In the genomic region with DNA sequence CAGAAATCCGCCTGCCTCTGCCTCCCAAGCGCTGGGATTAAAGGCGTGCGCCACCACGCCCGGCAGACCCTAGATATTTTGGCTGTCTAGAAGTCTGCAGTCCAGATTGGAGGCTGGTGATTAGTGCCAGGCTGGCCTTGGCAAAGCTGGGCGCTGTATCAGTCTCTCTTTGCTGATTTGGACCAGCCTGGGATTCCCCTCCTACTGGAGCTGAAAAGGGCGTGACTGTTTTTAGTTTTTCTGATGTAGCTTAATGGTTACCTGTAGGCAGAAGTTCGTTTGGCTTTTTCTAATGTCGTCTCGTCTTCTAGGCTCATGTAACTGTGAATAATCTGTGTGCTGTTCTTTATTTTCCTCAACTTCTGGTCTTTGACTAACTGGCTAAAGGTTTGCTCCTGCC, we compare ENCODE assay signal across 8 mouse cellular contexts. TPM values are rescaled to one million over a fixed set of nuclear protein-coding genes. Genes with fewer than 3 reads are reported as not detected.
DNase-seq lines count a peak whose midpoint lies in the region; ATAC-seq and TF ChIP-seq lines count a peak whose summit lies in the region.

No protein-coding gene starts in this region.

- in situ Hi-C loops in ES-E14 (cut with MboI; ENCODE audit: low sequenced_read_pairs in 2 of 2, unreplicated experiment in 2 of 2) = no loop called here

- H3K36me3 ChIP-seq in heart, embryonic 12.5 days = peaks cover 16% of the 10 kb centered on the region
- peaks cover 9% of the 10 kb centered on the region; the same call in 1 of the 2 replicates for H3K36me3 ChIP-seq in ES-E14 (ENCODE audit: control insufficient read depth, insufficient read depth, low read length, poor library complexity, severe bottlenecking)
- H3K36me3 ChIP-seq in hindbrain, embryonic 10.5 days = peaks cover 33% of the 10 kb centered on the region
- 0 out of 2 replicates have a peak, but pooled peaks cover 2% of the 10 kb centered on the region for H3K36me3 ChIP-seq in midbrain, embryonic 11.5 days (ENCODE audit: control insufficient read depth, insufficient read depth, low read length)

- no peaks in the 10 kb centered on the region for H3K9me3 ChIP-seq in heart, embryonic 12.5 days (replicated peaks)
- H3K9me3 ChIP-seq in ES-E14 (ENCODE audit: control insufficient read depth, insufficient read depth, low read depth, low read length) = no peaks in the 10 kb centered on the region
- H3K9me3 ChIP-seq in hindbrain, embryonic 10.5 days = no peaks in the 10 kb centered on the region
- H3K9me3 ChIP-seq in midbrain, embryonic 11.5 days (ENCODE audit: control insufficient read depth, low read length) = no peaks in the 10 kb centered on the region

- peak overlapping the region; percentile 89 for H3K4me3 ChIP-seq in heart, embryonic 12.5 days
- H3K4me3 ChIP-seq in ES-E14 (ENCODE audit: insufficient read depth in 1 of 2, low read depth in 1 of 2, low read length in 2 of 2, poor library complexity in 1 of 2, severe bottlenecking in 1 of 2) = peak overlapping the region; percentile 87 to 90
- peak overlapping the region; percentile 67 for H3K4me3 ChIP-seq in hindbrain, embryonic 10.5 days
- peak overlapping the region; percentile 94 for H3K4me3 ChIP-seq in midbrain, embryonic 11.5 days (ENCODE audit: low read depth, low read length)

- WGBS in heart, embryonic 12.5 days = 60% methylated on average over 11 of the region's 11 CpGs
- WGBS in hindbrain, embryonic 10.5 days = 69% methylated on average over 11 of the region's 11 CpGs
- 68% methylated on average over 11 of the region's 11 CpGs for WGBS in midbrain, embryonic 11.5 days

- no peaks in the 10 kb centered on the region for H3K27me3 ChIP-seq in heart, embryonic 12.5 days (replicated peaks)
- no peaks in the 10 kb centered on the region for H3K27me3 ChIP-seq in hindbrain, embryonic 10.5 days (ENCODE audit: insufficient read depth, poor library complexity, severe bottlenecking)
- no peaks in the 10 kb centered on the region for H3K27me3 ChIP-seq in midbrain, embryonic 11.5 days (ENCODE audit: control insufficient read depth, insufficient read depth, low read length)

- H3K4me2 ChIP-seq in heart, embryonic 12.5 days = peak overlapping the region; percentile 90
- H3K4me2 ChIP-seq in midbrain, embryonic 11.5 days = peak overlapping the region; percentile 68

- intact Hi-C loops in heart, postnatal 25 days (cut with DNase I) = loop anchor here (5.0 kb wide), 1 partner anchor 248 kb away; the partner anchor contains the start of gene Smarca4

- H3K9ac ChIP-seq in heart, embryonic 12.5 days = peak overlapping the region; percentile 88
- H3K9ac ChIP-seq in ES-E14 (ENCODE audit: insufficient read depth, low read depth, low read length, poor library complexity, severe bottlenecking) = peak overlapping the region; percentile 95
- H3K9ac ChIP-seq in midbrain, embryonic 11.5 days (ENCODE audit: low read length) = peak overlapping the region; percentile 96

- no peak for DNase-seq in heart, postnatal 25 days (ENCODE audit: low spot score)
- no peak for DNase-seq in ES-E14 (ENCODE audit: low read depth, low spot score)
- DNase-seq in hindbrain, embryonic 10.5 days (ENCODE audit: low spot score) = no peak
- no peak for DNase-seq in midbrain, embryonic 11.5 days (ENCODE audit: low spot score, missing footprints)
- DNase-seq in ovary, postnatal 36 days (ENCODE audit: low spot score) = no peak
- DNase-seq in layer of hippocampus, adult 8-10 months (ENCODE audit: low spot score in 2 of 2) = no peak
- DNase-seq in urinary bladder, adult 18-20 months (ENCODE audit: low spot score in 2 of 2) = no peak

- no peak for ATAC-seq in heart, embryonic 12.5 days (ENCODE audit: insufficient number of reproducible peaks, low FRiP score)
- no peak for ATAC-seq in midbrain, embryonic 11.5 days (ENCODE audit: low FRiP score)

- peaks cover 26% of the 10 kb centered on the region for H3K4me1 ChIP-seq in heart, embryonic 12.5 days (replicated peaks)
- peaks cover 3 to 10% of the 10 kb centered on the region in 2 experiments; a peak in 3 of 4 replicates for H3K4me1 ChIP-seq in ES-E14 (ENCODE audit: control insufficient read depth in 2 of 2, insufficient read depth in 2 of 2, low read length in 2 of 2, poor library complexity in 1 of 2)
- H3K4me1 ChIP-seq in hindbrain, embryonic 10.5 days (replicated peaks) = peaks cover 20% of the 10 kb centered on the region
- peaks cover 8% of the 10 kb centered on the region for H3K4me1 ChIP-seq in midbrain, embryonic 11.5 days (ENCODE audit: control insufficient read depth, insufficient read depth, low read length)

- no peak overlapping the region for H3K27ac ChIP-seq in heart, embryonic 12.5 days (ENCODE audit: poor library complexity, severe bottlenecking)
- no peak overlapping the region for H3K27ac ChIP-seq in ES-E14 (ENCODE audit: insufficient read depth, low read depth, low read length, poor library complexity, severe bottlenecking)
- H3K27ac ChIP-seq in hindbrain, embryonic 10.5 days = peak overlapping the region; percentile 95
- no peak overlapping the region for H3K27ac ChIP-seq in midbrain, embryonic 11.5 days (ENCODE audit: low read depth, low read length)

TF ChIP-seq in ES-E14, 5 proteins besides CTCF, POLR2A, EP300 and RAD21:
- TF ChIP-seq ZNF384 (IDR thresholded peaks at IDR 0.05; ENCODE audit: low read depth, low read length) (no peak), ZC3H11A (IDR thresholded peaks at IDR 0.05; ENCODE audit: borderline replicate concordance, low read depth, low read length) (no peak), CHD2 (IDR thresholded peaks at IDR 0.05; ENCODE audit: low read depth, low read length) (no peak), HCFC1 (IDR thresholded peaks at IDR 0.05; ENCODE audit: borderline replicate concordance, insufficient read depth, low read length) (no peak), MAFK (IDR thresholded peaks at IDR 0.05; ENCODE audit: insufficient read depth, low read depth, low read length) (no peak)

RNA-seq across cellular contexts. Expression of gene Ilf3, which starts 1.4 kb away (rescaled TPM):
- 139 and 142 TPM in 2 replicates for polyA plus RNA-seq in heart, embryonic 12.5 days (2016; fragmentation: Nextera tagmentation; extraction: Ambion mirVana)
- total RNA-seq in heart, postnatal 25 days (2021) = 10 to 100 TPM; 25.9 to 29.6 TPM
- 159 and 200 TPM in 2 replicates for total RNA-seq in ES-E14 (2012; rRNA removed)
- 270 and 300 TPM in 2 replicates for polyA plus RNA-seq in hindbrain, embryonic 10.5 days (2016; fragmentation: Nextera tagmentation; extraction: Ambion mirVana)
- polyA plus RNA-seq in midbrain, embryonic 11.5 days (2014; fragmentation: Nextera tagmentation; extraction: Ambion mirVana) = 263 and 266 TPM in 2 replicates
- total RNA-seq in layer of hippocampus, adult 8-10 months (2022) = 100 to 1,000 TPM in 3 of 4 experiments, 10 to 100 TPM in 1; 95.4 to 113 (median 103) TPM

RNA-seq across cellular contexts. Expression of gene Qtrt1, which starts 42.6 kb away (rescaled TPM):
- polyA plus RNA-seq in heart, embryonic 12.5 days (2016; fragmentation: Nextera tagmentation; extraction: Ambion mirVana) = 23.0 and 25.4 TPM in 2 replicates
- total RNA-seq in heart, postnatal 25 days (2021) = 10 to 100 TPM in 1 of 2 experiments, 1 to 10 TPM in 1; 7.1 to 10.0 TPM
- 62.7 and 100 TPM in 2 replicates for total RNA-seq in ES-E14 (2012; rRNA removed)
- polyA plus RNA-seq in hindbrain, embryonic 10.5 days (2016; fragmentation: Nextera tagmentation; extraction: Ambion mirVana) = 63.3 and 68.7 TPM in 2 replicates
- 46.2 and 46.8 TPM in 2 replicates for polyA plus RNA-seq in midbrain, embryonic 11.5 days (2014; fragmentation: Nextera tagmentation; extraction: Ambion mirVana)
- 10 to 100 TPM; 28.5 to 41.7 (median 36.6) TPM for total RNA-seq in layer of hippocampus, adult 8-10 months (2022)

RNA-seq across cellular contexts. Expression of gene Slc44a2, which starts 48.6 kb away (rescaled TPM):
- 69.1 and 73.6 TPM in 2 replicates for polyA plus RNA-seq in heart, embryonic 12.5 days (2016; fragmentation: Nextera tagmentation; extraction: Ambion mirVana)
- total RNA-seq in heart, postnatal 25 days (2021) = 100 to 1,000 TPM in 1 of 2 experiments, 10 to 100 TPM in 1; 99.2 to 113 TPM
- 46.0 and 73.1 TPM in 2 replicates for total RNA-seq in ES-E14 (2012; rRNA removed)
- polyA plus RNA-seq in hindbrain, embryonic 10.5 days (2016; fragmentation: Nextera tagmentation; extraction: Ambion mirVana) = 68.7 and 75.7 TPM in 2 replicates
- 53.9 and 58.6 TPM in 2 replicates for polyA plus RNA-seq in midbrain, embryonic 11.5 days (2014; fragmentation: Nextera tagmentation; extraction: Ambion mirVana)
- total RNA-seq in layer of hippocampus, adult 8-10 months (2022) = 10 to 100 TPM; 55.2 to 74.2 (median 64.7) TPM

RNA-seq across cellular contexts. Expression of gene Dnm2, which starts 55.6 kb away (rescaled TPM):
- polyA plus RNA-seq in heart, embryonic 12.5 days (2016; fragmentation: Nextera tagmentation; extraction: Ambion mirVana) = 83.8 and 87.2 TPM in 2 replicates
- total RNA-seq in heart, postnatal 25 days (2021) = 10 to 100 TPM; 66.2 to 74.4 TPM
- total RNA-seq in ES-E14 (2012; rRNA removed) = 56.3 and 69.6 TPM in 2 replicates
- 75.1 and 80.4 TPM in 2 replicates for polyA plus RNA-seq in hindbrain, embryonic 10.5 days (2016; fragmentation: Nextera tagmentation; extraction: Ambion mirVana)
- 55.0 and 60.6 TPM in 2 replicates for polyA plus RNA-seq in midbrain, embryonic 11.5 days (2014; fragmentation: Nextera tagmentation; extraction: Ambion mirVana)
- 10 to 100 TPM; 60.8 to 76.0 (median 71.2) TPM for total RNA-seq in layer of hippocampus, adult 8-10 months (2022)

RNA-seq across cellular contexts. Expression of gene Ap1m2, which starts 56.9 kb away (rescaled TPM):
- 0.23 and 0.58 TPM in 2 replicates for polyA plus RNA-seq in heart, embryonic 12.5 days (2016; fragmentation: Nextera tagmentation; extraction: Ambion mirVana)
- not detected for total RNA-seq in heart, postnatal 25 days (2021)
- total RNA-seq in ES-E14 (2012; rRNA removed) = 9.8 and 17.1 TPM in 2 replicates
- polyA plus RNA-seq in hindbrain, embryonic 10.5 days (2016; fragmentation: Nextera tagmentation; extraction: Ambion mirVana) = 4.8 and 14.6 TPM in 2 replicates
- polyA plus RNA-seq in midbrain, embryonic 11.5 days (2014; fragmentation: Nextera tagmentation; extraction: Ambion mirVana) = 0.36 and 0.68 TPM in 2 replicates
- total RNA-seq in layer of hippocampus, adult 8-10 months (2022) = 1 to 10 TPM in 3 of 4 experiments, under 1 TPM in 1; 0.35 to 2.0 (median 1.6) TPM
